Mouse (Mus musculus): Measurements from ENCODE around the gene Fbxw10.
A peak's percentile ranks its signal among the peaks of the same experiment; 100 is the strongest.

Fbxw10 gene

GRCm38 (mm10) chr11:62909720-62910306 is 62.9 kb downstream of the Fbxw10 start:
- DNase-seq (ENCODE audit: low spot score in 2 of 2): no peak

GRCm38 (mm10) chr11:62911362-62911761 is 64.5 kb downstream of the Fbxw10 start:
- no peak for DNase-seq (ENCODE audit: low spot score in 2 of 2)

GRCm38 (mm10) chr11:62913141-62913540 is 66.3 kb downstream of the Fbxw10 start:
- DNase-seq (ENCODE audit: low spot score in 2 of 2): no peak

- no peak for DNase-seq (ENCODE audit: low spot score in 2 of 2)
Observed at GRCm38 (mm10) chr11:62914532-62914931, 67.7 kb downstream of the Fbxw10 start.

GRCm38 (mm10) chr11:62915486-62915885 is 68.6 kb downstream of the Fbxw10 start:
- DNase-seq (ENCODE audit: low spot score in 2 of 2): no peak

- no peak for DNase-seq (ENCODE audit: low spot score in 2 of 2)
Observed at GRCm38 (mm10) chr11:62916765-62917164, 69.9 kb downstream of the Fbxw10 start.

- no peak for DNase-seq (ENCODE audit: low spot score in 2 of 2)
Observed at GRCm38 (mm10) chr11:62919946-62920742, 73.3 kb downstream of the Fbxw10 start.

- DNase-seq (ENCODE audit: low spot score in 2 of 2): no peak
Observed at GRCm38 (mm10) chr11:62920743-62921050, 73.8 kb downstream of the Fbxw10 start.

GRCm38 (mm10) chr11:62921052-62921977 is 74.4 kb downstream of the Fbxw10 start:
- peak; percentile 84 to 90 for DNase-seq (ENCODE audit: low spot score in 2 of 2)

GRCm38 (mm10) chr11:62924091-62924761 is 77.4 kb downstream of the Fbxw10 start:
- DNase-seq (ENCODE audit: low spot score in 2 of 2): no peak

Data from frontal cortex, postnatal 10 days (tissue).